Mouse (Mus musculus) retina, adult 2 months (tissue): ENCODE measurements at regions not wholly inside any gene's neighbourhood (a gene's known extent, or its start where the extent isn't known, plus 50 kb on each side); places are given as distances from the start of the nearest gene placed in this dataset.
"Not testable (repeated sequence)": the region's sequence is repeated elsewhere in the genome, so short reads cannot be mapped to it uniquely, and the experiment has no call there.

Experiments
- DNase-seq: peaks from one replicate; pipeline ENCODE4 v3.0.0-alpha.2; 2012; ENCODE audit warnings: low read depth, low spot score

- no peak for DNase-seq
Observed at GRCm38 (mm10) chr1:149129767-149130287, 831.3 kb downstream of the Pla2g4a start.

DNA sequence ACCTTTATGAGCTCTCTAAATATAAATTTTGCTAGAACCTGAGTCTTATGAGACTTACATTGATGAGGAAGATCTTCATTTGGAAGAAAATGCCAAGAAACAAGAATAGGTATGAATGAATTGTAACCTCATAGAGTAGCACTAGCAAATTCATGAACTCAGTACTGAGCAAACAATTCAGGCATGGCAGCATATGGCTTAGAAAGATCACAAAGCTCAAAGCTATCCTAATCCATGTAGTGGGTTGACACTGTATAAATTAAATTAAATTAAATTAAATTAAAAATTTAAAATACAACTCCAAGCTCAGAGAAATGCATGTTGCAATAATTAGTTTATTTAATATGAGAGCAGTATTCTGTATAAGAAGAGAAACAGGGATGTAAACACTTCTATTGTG, 832.0 kb downstream of the Pla2g4a start:
- no peak for DNase-seq

DNA sequence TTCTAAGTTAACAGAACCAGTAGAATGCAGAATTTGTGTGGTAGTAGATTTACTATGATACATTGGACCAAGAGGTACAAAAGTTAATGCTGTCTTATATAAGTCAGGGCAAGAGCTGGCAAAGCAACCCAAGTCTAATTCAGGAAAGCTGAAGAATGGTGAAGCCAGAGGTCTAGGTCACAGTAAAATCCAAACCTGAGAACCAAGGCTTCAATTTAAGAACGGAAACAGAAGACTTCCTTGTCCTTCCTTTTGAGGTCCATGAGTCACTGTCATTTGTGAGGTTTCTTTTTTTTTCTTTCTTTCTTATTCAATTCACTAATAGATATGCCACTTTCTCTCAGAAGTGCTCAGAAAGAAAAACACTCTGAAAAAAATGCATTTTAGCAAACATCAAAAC, 833.4 kb downstream of the Pla2g4a start:
- no peak for DNase-seq

DNA sequence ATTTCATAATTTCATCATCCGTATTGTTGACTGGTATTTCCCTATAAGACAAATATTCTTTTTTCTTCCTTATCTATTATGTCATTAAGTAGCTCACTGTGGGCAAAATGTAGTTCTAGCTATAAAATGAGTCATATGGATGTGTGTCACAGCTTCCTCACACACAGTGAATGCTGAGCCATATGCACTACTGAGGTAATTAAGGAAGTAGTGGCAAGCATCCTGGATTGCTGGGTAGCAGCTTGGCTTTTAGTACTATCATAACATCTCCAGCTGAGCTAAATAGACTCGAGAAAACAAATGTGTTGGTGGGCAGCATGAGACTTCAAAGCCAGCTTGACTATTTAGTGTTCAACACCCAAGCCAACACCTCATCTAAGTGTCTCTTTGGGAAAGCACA, 857.7 kb downstream of the Pla2g4a start:
- no peak for DNase-seq

DNA sequence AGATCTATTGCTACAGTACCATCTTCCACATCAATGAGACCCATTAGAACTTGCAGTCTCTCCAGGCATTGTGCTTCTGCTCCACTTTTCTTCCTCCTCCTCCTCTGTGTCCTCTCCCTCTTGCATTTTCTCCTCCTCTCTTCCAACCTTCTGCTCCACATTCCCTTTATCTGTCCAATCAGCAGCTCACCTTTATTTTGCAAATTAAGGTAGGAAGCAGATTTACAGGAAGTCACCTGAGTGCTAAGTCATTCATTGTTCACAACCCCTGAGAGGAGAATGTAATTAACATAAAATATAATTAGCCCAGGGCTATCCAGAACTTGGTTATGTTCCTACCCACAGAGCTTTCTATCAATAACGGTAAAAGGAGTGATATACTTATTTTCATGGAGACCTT, 863.7 kb downstream of the Pla2g4a start:
- DNase-seq, result no peak

DNA sequence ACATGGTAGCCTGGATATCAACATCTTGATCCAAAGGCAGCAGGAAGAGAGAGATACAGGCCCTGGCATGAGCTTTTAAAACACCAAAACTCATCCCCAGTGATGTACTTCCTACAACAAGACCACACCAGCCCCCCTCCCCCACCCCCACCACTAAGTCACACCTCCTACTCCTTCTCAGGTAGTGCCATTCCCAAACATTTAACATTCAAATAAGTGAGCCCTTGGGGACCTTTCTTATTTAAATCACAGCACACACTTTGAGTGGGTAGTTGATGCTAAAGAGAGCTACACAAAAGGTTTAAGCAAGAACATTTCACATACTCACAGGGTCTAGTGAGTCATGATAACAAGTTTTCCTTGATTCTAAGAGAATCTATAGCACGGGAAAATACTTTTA, 886.4 kb downstream of the Pla2g4a start:
- DNase-seq, result no peak

DNA sequence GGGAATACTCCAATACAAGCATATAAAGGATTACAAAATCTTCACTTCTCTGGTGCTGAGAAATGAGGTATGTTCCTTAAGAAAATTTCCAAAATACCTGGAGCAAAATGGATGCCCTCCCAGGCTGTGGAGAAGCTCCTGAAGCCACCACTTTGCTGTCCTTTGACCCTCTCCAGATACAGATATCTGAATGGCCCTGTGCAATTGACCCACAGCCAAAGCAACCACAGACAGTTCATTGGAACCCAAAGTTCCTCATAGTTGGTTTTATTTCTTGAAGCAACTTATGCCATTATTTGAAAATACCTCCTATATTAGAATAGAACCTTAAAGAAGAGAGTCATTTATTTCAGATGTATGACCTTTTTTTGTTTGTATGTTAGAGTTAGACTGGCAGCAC, 891.5 kb downstream of the Pla2g4a start:
- no peak for DNase-seq

GRCm38 (mm10) chr1:149063011-149063410, 898.1 kb downstream of the Pla2g4a start:
- not testable (repeated sequence) for DNase-seq

GRCm38 (mm10) chr1:149038188-149038967, 922.7 kb downstream of the Pla2g4a start:
- no peak for DNase-seq

DNA sequence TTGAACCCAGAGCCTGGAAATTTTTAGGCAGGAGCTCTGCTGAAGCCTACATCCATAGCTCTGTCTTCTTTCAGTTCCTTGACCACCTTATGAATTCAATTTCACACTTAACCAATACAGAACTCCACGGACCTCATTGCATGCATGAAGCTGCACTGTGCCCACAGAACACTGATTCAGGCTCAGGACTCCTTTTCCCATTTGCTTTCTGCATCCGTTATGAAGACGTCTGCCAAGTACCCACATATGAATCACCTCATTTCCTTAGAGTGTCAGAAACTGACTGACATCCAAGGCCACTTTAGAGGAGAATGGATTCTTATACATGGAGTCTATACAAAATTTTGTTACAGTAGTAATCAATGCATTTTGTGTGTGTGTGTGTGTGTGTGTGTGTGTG, 932.8 kb downstream of the Pla2g4a start:
- DNase-seq, result no peak

DNA sequence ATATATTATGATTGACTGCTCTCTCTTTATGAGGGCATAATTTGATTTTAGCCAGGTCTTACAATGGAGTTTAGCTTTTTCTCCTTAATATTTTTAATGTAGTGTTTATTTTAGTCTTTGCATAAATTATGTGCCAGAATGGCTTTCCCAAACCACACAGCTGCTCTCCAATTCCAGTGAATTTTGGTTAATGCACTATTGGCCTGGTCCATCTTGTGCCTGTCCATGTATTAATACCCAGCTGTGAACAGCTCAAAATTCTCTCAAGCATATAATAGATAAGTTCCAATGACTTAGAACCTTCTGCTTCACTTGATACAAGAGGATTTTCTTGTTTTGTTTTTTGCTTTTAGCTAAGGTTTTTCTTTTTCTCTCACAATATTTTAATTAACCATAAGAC, 939.4 kb downstream of the Pla2g4a start:
- no peak for DNase-seq

GRCm38 (mm10) chr1:149021273-149021672, 939.8 kb downstream of the Pla2g4a start:
- DNase-seq, result no peak

- DNase-seq, result no peak
Observed at GRCm38 (mm10) chr1:149014559-149014958, 946.5 kb downstream of the Pla2g4a start.

DNA sequence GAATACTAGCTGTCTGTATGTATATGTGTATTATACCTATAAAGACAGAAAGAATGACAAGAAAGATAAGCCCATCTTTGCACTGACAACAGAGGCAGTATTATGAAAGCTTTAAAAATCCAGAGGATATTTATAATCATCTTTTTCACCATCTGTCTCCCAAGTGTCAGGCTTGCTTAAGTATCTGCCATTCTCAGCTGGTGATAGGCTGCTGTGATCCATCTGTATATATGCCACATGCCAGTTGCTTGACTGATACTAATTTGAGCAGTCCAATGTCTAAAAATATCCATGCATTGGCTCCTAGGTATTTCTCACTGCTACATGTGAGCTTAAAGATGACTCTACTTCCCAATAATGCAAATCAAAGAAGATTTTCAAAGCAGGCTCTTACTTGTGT, 950.3 kb downstream of the Pla2g4a start:
- no peak for DNase-seq

GRCm38 (mm10) chr1:149000092-149000491, 961.0 kb downstream of the Pla2g4a start:
- no peak for DNase-seq

GRCm38 (mm10) chr1:148993586-148993985, 967.5 kb downstream of the Pla2g4a start:
- DNase-seq, result peak; percentile 6

- DNase-seq, result no peak
Observed at GRCm38 (mm10) chr1:148977377-148977776, 983.7 kb downstream of the Pla2g4a start.

GRCm38 (mm10) chr1:148965358-148965757, 995.7 kb downstream of the Pla2g4a start:
- DNase-seq, result no peak

- DNase-seq, result no peak
Observed at GRCm38 (mm10) chr1:148934366-148934765, 1026.7 kb downstream of the Pla2g4a start.

GRCm38 (mm10) chr1:148924506-148924905, 1036.6 kb downstream of the Pla2g4a start:
- no peak for DNase-seq

GRCm38 (mm10) chr1:148917062-148917461, 1044.0 kb downstream of the Pla2g4a start:
- DNase-seq, result no peak

DNA sequence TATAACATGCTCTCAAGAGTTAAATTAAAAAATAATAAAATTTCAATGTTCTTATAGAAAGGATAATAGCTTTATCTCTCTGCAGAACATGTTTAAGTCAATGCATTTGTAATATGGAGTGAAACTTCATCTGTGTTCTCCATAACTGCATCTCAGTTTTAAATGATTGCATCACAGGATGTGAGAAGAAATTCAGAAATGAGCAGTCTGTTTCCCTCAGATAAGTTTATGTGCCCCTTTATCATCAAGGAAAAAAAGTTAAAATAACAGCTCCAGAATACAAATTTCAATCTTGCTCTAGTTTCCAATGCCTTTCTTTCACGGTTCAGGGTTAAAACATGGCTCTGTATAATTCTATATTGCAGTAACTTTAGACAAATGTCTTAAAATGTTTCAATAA, 1048.3 kb downstream of the Pla2g4a start:
- DNase-seq, result no peak

DNA sequence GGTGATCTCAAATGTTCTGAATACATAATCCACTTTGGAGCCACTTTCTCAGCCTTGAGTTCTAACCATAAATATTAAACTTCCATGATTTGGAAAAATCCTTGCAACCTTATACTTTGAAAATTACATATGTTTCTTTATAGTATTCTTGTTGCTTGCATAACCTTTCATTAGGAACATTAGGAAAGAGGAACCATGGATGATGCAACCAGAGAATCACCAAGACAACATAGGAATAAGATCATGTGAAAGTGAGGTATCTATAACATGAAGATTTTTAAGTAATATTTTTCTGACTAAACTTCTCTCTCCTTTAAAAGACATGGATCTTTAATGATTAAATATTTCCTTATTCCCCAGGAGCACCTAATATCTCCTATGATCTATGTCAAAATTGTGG, 1057.0 kb downstream of the Pla2g4a start:
- no peak for DNase-seq

DNA sequence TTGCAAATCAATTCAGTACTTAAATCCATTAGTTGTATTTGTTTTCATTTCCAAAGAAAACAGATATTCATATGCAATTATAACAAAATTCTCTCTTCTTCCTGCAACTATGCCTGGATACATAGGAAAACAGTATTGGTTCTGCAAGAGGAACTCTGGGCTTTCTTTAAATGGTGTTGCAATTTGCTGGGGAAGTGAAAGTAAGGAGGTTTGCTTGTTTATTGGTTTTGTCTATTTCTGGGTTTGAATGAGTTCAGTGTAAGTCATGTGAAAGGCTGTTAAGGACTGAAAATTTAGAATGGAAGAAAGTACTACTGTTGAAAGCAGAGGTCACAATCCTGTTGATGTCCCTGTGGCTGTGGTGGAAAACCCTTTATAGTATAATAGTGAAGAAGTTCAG, 1058.0 kb downstream of the Pla2g4a start:
- no peak for DNase-seq
